Mouse (Mus musculus) kidney, postnatal 14 days (tissue): ENCODE data around the gene Phldb1.

Experiments
- DNase-seq: peaks from one replicate; pipeline ENCODE4 v3.0.0; 2022; ENCODE audit warnings: mixed read lengths

Gene Phldb1

GRCm38 (mm10) chr9:44708429-44708765, 26.6 kb downstream of the Phldb1 start:
- DNase-seq, result peak; percentile 90

- no peak for DNase-seq
Observed at GRCm38 (mm10) chr9:44707749-44708428, 27.1 kb downstream of the Phldb1 start.

GRCm38 (mm10) chr9:44699730-44700129, 35.3 kb downstream of the Phldb1 start:
- DNase-seq, result peak; percentile 67

GRCm38 (mm10) chr9:44699196-44699595, 35.8 kb downstream of the Phldb1 start:
- no peak for DNase-seq

- DNase-seq, result no peak
Observed at GRCm38 (mm10) chr9:44697866-44698265, 37.1 kb downstream of the Phldb1 start.

- DNase-seq, result no peak
Observed at GRCm38 (mm10) chr9:44693071-44693470, 41.9 kb downstream of the Phldb1 start.

DNA sequence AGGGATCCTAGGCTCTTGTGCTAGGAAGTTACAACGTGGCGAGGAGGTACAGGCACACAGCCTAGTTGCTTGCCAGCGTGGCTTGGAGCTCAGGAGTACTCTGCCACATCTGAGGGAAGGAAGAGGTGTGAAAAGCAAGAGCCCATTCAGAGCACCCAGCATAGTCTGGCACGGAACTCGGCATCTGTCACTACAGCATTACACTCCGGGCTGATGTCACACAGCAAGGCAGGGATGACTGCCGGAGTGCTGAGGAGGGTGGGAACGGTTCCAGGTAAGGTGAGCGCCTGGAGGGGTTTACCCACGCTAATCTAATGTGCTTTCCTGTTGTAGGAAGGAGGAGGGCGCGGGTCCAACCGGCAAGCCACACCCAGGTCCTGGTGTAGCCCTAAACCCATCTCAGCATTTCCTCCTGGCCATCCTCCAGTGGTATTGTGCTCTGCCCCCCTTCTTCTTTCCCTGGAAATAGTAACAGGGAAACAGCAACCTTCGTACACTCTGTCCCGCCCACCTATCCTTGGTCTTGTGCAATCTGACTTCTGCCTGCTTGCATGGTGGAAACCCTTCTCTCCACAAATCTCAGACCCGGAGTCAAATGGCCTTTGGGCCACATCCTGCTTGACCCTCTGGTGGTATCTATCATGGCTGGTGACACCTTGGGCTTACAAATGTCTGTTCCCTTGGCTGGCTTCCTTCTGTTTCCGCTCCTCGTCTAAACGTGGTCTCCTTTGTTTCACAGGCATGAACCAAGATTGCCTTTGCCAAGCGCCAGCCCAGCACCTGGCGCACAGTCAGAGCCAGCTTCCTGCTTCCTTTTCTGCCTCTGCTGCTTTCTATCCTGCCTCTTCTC, 43.1 kb downstream of the Phldb1 start:
- DNase-seq, result peak; percentile 88

DNA sequence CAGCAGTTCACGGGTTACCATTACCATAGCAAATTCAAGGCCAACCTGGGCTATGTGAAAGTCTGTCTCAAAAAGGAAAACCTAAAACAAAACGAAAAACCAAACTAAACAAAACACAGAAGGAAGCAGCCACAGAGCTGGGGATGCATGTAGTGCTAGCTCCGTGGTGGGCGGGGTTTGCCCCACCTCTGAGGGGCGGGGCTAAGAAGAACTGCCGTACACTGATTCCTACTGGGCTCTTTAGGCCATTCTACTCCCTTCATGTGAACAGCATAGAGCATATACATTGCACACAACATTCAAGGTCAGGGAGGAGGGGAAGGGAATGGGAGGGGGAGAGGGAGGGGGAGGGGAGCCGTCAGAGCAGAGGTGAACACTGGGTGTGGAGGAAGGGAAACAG, 44.4 kb downstream of the Phldb1 start:
- DNase-seq, result no peak

DNA sequence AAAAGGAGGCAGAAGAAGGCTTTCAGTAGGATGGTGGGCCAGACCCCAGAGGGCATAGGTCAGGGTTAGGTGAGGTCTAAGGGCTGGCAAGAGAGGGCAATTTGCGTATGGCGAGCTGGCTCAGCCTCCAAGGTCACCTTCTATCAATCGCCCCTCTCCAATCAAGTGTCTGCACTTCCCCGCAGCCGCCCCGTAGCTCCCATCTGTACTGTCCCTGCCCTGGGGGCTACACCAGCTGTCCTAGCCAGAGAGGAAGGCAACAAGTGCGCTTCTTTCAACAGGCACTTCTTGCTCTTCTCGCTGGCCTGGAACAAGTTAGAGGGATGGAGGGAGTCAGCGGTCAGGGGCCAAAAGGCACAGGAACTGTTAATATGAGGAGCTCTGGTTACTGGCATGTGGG, 47.0 kb downstream of the Phldb1 start:
- DNase-seq, result no peak

- no peak for DNase-seq
Observed at GRCm38 (mm10) chr9:44686638-44687037, 48.4 kb downstream of the Phldb1 start.

DNA sequence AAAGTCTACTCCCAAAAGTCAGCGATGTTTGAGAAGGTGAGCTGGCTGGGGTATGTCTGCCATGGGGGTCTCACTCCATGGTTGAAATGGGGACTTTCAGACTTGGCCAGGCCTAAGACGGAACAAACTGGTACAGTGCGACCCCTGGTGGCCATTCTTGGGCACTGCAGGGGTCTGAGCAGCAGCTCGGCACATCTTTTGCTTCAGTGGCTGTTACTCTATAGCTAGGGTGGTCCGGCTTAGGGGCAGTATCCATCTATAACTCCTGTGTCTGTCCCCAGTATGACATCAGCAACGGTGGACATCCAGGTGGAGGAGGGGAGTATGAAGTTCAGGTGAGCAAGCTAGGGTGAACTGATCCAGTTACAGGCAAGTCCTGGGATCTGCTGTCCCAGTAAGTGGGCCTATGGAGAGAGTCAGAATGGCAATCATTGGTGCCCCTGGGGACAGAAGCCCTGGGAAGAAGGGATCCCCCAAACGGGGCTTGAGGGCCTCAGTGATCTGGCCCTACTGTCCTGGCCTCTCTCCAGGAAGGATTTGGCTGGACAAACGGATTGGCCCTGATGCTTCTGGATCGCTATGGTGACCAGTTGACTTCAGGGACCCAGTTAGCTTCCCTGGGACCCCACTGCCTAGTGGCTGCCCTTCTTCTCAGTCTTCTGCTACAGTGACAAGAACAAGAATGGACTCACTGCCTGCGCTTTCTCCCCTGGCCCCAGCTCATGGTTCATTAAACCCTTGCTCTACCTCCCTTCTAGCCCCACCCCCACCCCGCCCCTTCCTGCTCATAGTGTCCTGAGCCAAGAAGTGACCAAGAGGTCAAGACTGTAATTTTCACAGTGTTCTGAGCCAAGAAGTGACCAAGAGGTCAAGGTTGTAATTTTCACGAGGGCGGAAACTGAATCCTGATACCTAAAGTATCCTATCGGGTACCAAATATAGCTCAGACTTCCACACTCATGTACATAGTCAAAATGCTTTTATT, 49.4 kb downstream of the Phldb1 start:
- DNase-seq, result peak; percentile 82

- no peak for DNase-seq
Observed at GRCm38 (mm10) chr9:44683046-44683445, 52.0 kb downstream of the Phldb1 start.

DNA sequence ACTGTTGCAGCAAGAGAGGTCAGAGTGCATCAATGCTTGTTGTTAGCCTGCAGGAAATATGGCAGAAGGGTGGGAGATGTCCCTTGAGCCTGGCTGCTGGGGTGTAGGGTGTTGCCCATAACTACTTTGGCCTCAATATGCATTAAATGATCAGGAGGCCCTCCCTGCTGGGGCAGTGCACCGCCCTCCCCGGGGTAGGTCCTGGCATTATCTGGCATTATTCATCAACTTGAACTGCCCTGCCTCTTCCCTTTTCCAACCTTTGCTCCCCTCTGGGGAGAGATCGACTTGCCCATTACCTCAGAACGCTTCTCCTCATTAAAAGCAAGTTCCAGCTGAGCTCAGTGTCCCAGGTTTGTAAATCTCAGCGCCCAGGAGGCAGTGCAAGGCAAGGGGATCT, 55.4 kb downstream of the Phldb1 start:
- DNase-seq, result no peak

- DNase-seq, result no peak
Observed at GRCm38 (mm10) chr9:44678288-44678871, 56.6 kb downstream of the Phldb1 start.

- peak; percentile 63 for DNase-seq
Observed at GRCm38 (mm10) chr9:44673005-44673404, 62.0 kb downstream of the Phldb1 start, which contains the start of gene Treh. Gene Treh, plus strand, starts transcription at chr9:44673233.

DNA sequence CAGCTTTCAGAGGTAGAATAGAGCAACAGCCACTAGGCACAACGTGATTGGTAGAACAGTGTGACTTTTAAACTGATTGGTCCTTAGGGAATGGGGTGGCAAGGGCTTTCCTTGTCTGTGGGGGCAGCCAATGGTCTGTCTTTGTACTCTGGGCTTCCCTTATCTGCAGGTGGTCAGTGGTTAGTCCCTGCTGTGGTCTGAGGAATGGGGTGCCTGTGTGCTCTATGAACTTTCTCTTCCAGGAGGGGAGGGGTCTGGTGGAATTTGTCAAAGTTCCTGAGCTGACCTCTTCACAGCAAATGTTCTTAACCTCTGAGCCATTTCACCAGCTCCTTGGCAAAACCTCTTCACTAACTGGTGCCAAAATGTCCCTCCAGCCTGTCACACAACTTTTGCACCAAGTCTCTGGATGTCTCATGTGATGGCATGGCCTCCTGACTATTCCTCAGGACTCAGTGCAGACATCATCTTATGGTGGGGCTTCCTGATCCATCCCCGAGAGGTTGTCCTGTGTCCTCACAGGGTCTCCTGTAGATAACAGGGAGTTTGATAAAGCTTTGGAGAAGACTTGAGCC, 62.6 kb downstream of the Phldb1 start:
- DNase-seq, result no peak

- DNase-seq, result no peak
Observed at GRCm38 (mm10) chr9:44671416-44671815, 63.6 kb downstream of the Phldb1 start.

GRCm38 (mm10) chr9:44663706-44664105, 71.3 kb downstream of the Phldb1 start:
- DNase-seq, result no peak

DNA sequence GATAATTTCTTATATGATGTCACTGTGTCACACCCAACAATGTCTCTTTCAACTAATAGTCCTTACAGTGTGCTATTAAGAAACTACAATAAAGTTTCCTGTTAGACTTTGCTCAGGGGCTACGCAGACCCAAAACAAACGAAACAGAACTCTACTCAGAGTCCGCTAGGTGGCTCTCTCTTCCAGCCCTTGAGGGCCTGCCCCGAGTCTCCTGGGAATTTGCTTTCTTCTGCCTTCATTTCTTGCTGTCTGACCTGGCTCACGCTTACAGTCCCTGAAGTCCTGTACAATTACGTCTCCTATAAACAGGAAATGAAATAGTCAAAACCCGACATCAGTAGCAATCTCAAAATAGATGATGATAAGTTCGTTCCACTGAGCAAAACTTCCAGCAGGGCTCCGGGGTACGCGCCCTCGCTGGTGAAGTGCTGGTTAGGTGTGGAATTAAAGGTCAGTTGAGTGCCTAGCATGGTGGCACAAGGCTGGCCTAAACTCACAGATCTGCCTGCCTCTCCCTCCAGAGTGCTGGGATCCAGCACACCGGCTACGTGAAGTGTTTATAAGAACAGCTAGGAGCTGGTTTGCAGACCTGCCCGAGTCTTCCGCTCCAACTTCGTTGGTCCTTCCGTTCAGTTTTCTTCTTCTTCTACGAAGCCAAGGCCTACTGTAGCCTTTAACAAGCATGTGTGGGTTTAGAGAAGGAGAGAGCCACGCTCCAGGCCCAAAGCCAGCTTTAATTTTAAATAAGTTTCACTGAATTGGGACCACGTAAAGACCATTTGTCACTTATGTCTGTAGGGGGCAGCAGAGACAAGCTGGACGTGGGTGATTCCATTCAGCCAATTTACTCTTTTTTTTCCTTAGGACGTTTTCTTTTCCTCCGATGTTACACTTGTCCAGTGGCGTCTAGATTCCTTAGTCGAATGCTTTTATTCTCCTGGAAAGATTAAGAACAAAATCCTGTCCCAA, 79.6 kb downstream of the Phldb1 start:
- DNase-seq, result peak; percentile 82

DNA sequence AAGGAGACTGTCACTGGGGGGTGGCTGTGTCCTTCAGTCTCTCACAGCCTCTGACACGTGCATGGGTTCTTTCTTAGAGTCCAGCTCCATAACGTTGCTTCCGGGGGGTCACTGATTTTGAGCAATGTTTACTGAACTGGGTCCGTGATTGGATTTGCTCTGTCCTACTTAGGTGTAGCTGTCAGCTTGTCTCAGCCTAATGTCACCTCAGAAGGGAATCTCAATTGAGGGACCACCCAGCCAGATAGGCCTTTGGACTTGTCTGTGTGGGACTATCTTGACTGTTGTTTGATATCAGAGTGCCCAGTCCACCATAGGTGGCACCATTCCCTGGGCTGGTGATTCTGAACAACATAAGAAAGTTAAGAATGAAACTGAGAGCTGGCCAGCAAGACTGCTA, 81.1 kb downstream of the Phldb1 start:
- no peak for DNase-seq

- DNase-seq, result peak; percentile 81
Observed at GRCm38 (mm10) chr9:44652027-44652426, 83.0 kb downstream of the Phldb1 start.
